Mouse (Mus musculus): ENCODE results near the gene Marf1. TPM values are rescaled to one million over a fixed set of nuclear protein-coding genes. Genes with fewer than 3 reads are reported as not detected.

The Marf1 gene
- 18.6 and 28.5 TPM in 2 replicates for polyA plus RNA-seq (2014; fragmentation: Nextera tagmentation; extraction: Ambion mirVana)

- Histone ChIP-seq H3K4me1 (ENCODE audit: control insufficient read depth, insufficient read depth, low read length) (peaks cover 10% of the 10 kb centered on the region), H3K4me2 (ENCODE audit: low read length) (peak within 1 kb of the TSS; percentile 85), H3K9ac (replicated peaks; ENCODE audit: low read length) (peak within 1 kb of the TSS; percentile 61), H3K9me3 (ENCODE audit: control insufficient read depth, low read length) (no peaks in the 10 kb centered on the region), H3K4me3 (replicated peaks; ENCODE audit: low read depth, low read length) (peak within 1 kb of the TSS; percentile 55), H3K36me3 (ENCODE audit: control insufficient read depth, insufficient read depth, low read length) (no peaks in the 10 kb centered on the region), H3K27ac (replicated peaks; ENCODE audit: low read depth, low read length) (peak within 1 kb of the TSS; percentile 52), H3K27me3 (ENCODE audit: control insufficient read depth, insufficient read depth, low read length) (no peaks in the 10 kb centered on the region)
- DNase-seq = peak; percentile 91
- WGBS = 0% methylated on average over 43 of the region's 43 CpGs
- ATAC-seq (ENCODE audit: low FRiP score, low TSS enrichment) = peak; percentile 73
These were observed at the start of gene Marf1, which contains the start of gene Nde1 for GRCm38 (mm10) chr16:14162988-14163416. Gene Marf1 (minus strand): TSS chr16:14163351. Gene Nde1 (plus strand): TSS chr16:14163275.

- H3K27ac ChIP-seq (replicated peaks; ENCODE audit: low read depth, low read length) = no peak overlapping the region
- ATAC-seq (ENCODE audit: low FRiP score, low TSS enrichment) = no peak
- no peak overlapping the region for H3K9ac ChIP-seq (replicated peaks; ENCODE audit: low read length)
- no peaks in the 10 kb centered on the region for H3K36me3 ChIP-seq (ENCODE audit: control insufficient read depth, insufficient read depth, low read length)
- H3K4me2 ChIP-seq (ENCODE audit: low read length) = no peak overlapping the region
- no peak overlapping the region for H3K4me3 ChIP-seq (replicated peaks; ENCODE audit: low read depth, low read length)
- H3K4me1 ChIP-seq (ENCODE audit: control insufficient read depth, insufficient read depth, low read length) = no peaks in the 10 kb centered on the region
- no peaks in the 10 kb centered on the region for H3K9me3 ChIP-seq (ENCODE audit: control insufficient read depth, low read length)
- DNase-seq = no peak
- 79% methylated on average over 4 of the region's 4 CpGs for WGBS
- no peaks in the 10 kb centered on the region for H3K27me3 ChIP-seq (ENCODE audit: control insufficient read depth, insufficient read depth, low read length)
These were observed 35.6 kb upstream of the Marf1 start for GRCm38 (mm10) chr16:14198798-14199197.

- Histone ChIP-seq H3K9ac (replicated peaks; ENCODE audit: low read length) (no peak overlapping the region), H3K4me1 (ENCODE audit: control insufficient read depth, insufficient read depth, low read length) (no peaks in the 10 kb centered on the region), H3K27ac (replicated peaks; ENCODE audit: low read depth, low read length) (no peak overlapping the region), H3K4me3 (replicated peaks; ENCODE audit: low read depth, low read length) (no peak overlapping the region), H3K36me3 (ENCODE audit: control insufficient read depth, insufficient read depth, low read length) (peaks cover 7% of the 10 kb centered on the region), H3K27me3 (ENCODE audit: control insufficient read depth, insufficient read depth, low read length) (no peaks in the 10 kb centered on the region), H3K9me3 (ENCODE audit: control insufficient read depth, low read length) (no peaks in the 10 kb centered on the region), H3K4me2 (ENCODE audit: low read length) (no peak overlapping the region)
- 27% methylated on average over 1 of the region's 1 CpGs for WGBS
- ATAC-seq (ENCODE audit: low FRiP score, low TSS enrichment) (no peak), DNase-seq (peak; percentile 76)
These were observed 32.3 kb upstream of the Marf1 start for GRCm38 (mm10) chr16:14195427-14195826.

GRCm38 (mm10) chr16:14194164-14194950, 31.2 kb upstream of the Marf1 start:
- Histone ChIP-seq H3K27ac (replicated peaks; ENCODE audit: low read depth, low read length) (no peak overlapping the region), H3K36me3 (ENCODE audit: control insufficient read depth, insufficient read depth, low read length) (peaks cover 7% of the 10 kb centered on the region), H3K9me3 (ENCODE audit: control insufficient read depth, low read length) (no peaks in the 10 kb centered on the region), H3K9ac (replicated peaks; ENCODE audit: low read length) (no peak overlapping the region), H3K4me1 (ENCODE audit: control insufficient read depth, insufficient read depth, low read length) (no peaks in the 10 kb centered on the region), H3K4me2 (ENCODE audit: low read length) (no peak overlapping the region), H3K4me3 (replicated peaks; ENCODE audit: low read depth, low read length) (no peak overlapping the region), H3K27me3 (ENCODE audit: control insufficient read depth, insufficient read depth, low read length) (no peaks in the 10 kb centered on the region)
- no peak for ATAC-seq (ENCODE audit: low FRiP score, low TSS enrichment)
- 56% methylated on average over 9 of the region's 9 CpGs for WGBS
- DNase-seq = no peak

- H3K4me2 ChIP-seq (ENCODE audit: low read length) = no peak overlapping the region
- no peak overlapping the region for H3K4me3 ChIP-seq (replicated peaks; ENCODE audit: low read depth, low read length)
- ATAC-seq (ENCODE audit: low FRiP score, low TSS enrichment) = no peak
- H3K27ac ChIP-seq (replicated peaks; ENCODE audit: low read depth, low read length) = no peak overlapping the region
- no peaks in the 10 kb centered on the region for H3K27me3 ChIP-seq (ENCODE audit: control insufficient read depth, insufficient read depth, low read length)
- no peak for DNase-seq
- H3K9ac ChIP-seq (replicated peaks; ENCODE audit: low read length) = no peak overlapping the region
- no peaks in the 10 kb centered on the region for H3K9me3 ChIP-seq (ENCODE audit: control insufficient read depth, low read length)
- peaks cover 36% of the 10 kb centered on the region for H3K36me3 ChIP-seq (ENCODE audit: control insufficient read depth, insufficient read depth, low read length)
- no peaks in the 10 kb centered on the region for H3K4me1 ChIP-seq (ENCODE audit: control insufficient read depth, insufficient read depth, low read length)
- 94% methylated on average over 5 of the region's 5 CpGs for WGBS
These were observed 22.4 kb upstream of the Marf1 start for GRCm38 (mm10) chr16:14185516-14185915.

GRCm38 (mm10) chr16:14183856-14184255, 20.7 kb upstream of the Marf1 start:
- H3K27ac ChIP-seq (replicated peaks; ENCODE audit: low read depth, low read length) = no peak overlapping the region
- no peak for DNase-seq
- ATAC-seq (ENCODE audit: low FRiP score, low TSS enrichment) = no peak
- no peak overlapping the region for H3K9ac ChIP-seq (replicated peaks; ENCODE audit: low read length)
- peaks cover 36% of the 10 kb centered on the region for H3K36me3 ChIP-seq (ENCODE audit: control insufficient read depth, insufficient read depth, low read length)
- H3K9me3 ChIP-seq (ENCODE audit: control insufficient read depth, low read length) = no peaks in the 10 kb centered on the region
- H3K27me3 ChIP-seq (ENCODE audit: control insufficient read depth, insufficient read depth, low read length) = no peaks in the 10 kb centered on the region
- H3K4me3 ChIP-seq (replicated peaks; ENCODE audit: low read depth, low read length) = no peak overlapping the region
- no peak overlapping the region for H3K4me2 ChIP-seq (ENCODE audit: low read length)
- no peaks in the 10 kb centered on the region for H3K4me1 ChIP-seq (ENCODE audit: control insufficient read depth, insufficient read depth, low read length)
- 75% methylated on average over 1 of the region's 1 CpGs for WGBS

GRCm38 (mm10) chr16:14182360-14182759, 19.2 kb upstream of the Marf1 start:
- Histone ChIP-seq H3K27ac (replicated peaks; ENCODE audit: low read depth, low read length) (no peak overlapping the region), H3K36me3 (ENCODE audit: control insufficient read depth, insufficient read depth, low read length) (peaks cover 28% of the 10 kb centered on the region), H3K9ac (replicated peaks; ENCODE audit: low read length) (no peak overlapping the region), H3K4me2 (ENCODE audit: low read length) (no peak overlapping the region), H3K4me3 (replicated peaks; ENCODE audit: low read depth, low read length) (no peak overlapping the region), H3K27me3 (ENCODE audit: control insufficient read depth, insufficient read depth, low read length) (no peaks in the 10 kb centered on the region), H3K9me3 (ENCODE audit: control insufficient read depth, low read length) (no peaks in the 10 kb centered on the region), H3K4me1 (ENCODE audit: control insufficient read depth, insufficient read depth, low read length) (no peaks in the 10 kb centered on the region)
- DNase-seq = no peak
- WGBS = 95% methylated on average over 5 of the region's 5 CpGs
- ATAC-seq (ENCODE audit: low FRiP score, low TSS enrichment) = no peak

GRCm38 (mm10) chr16:14180163-14180733, 17.1 kb upstream of the Marf1 start:
- DNase-seq (no peak), ATAC-seq (ENCODE audit: low FRiP score, low TSS enrichment) (no peak)
- no peak overlapping the region for H3K4me2 ChIP-seq (ENCODE audit: low read length)
- H3K36me3 ChIP-seq (ENCODE audit: control insufficient read depth, insufficient read depth, low read length) = peaks cover 16% of the 10 kb centered on the region; the same call in 1 of the 2 replicates
- no peaks in the 10 kb centered on the region for H3K27me3 ChIP-seq (ENCODE audit: control insufficient read depth, insufficient read depth, low read length)
- WGBS = 78% methylated on average over 6 of the region's 6 CpGs
- no peaks in the 10 kb centered on the region for H3K9me3 ChIP-seq (ENCODE audit: control insufficient read depth, low read length)
- no peak overlapping the region for H3K4me3 ChIP-seq (replicated peaks; ENCODE audit: low read depth, low read length)
- H3K4me1 ChIP-seq (ENCODE audit: control insufficient read depth, insufficient read depth, low read length) = no peaks in the 10 kb centered on the region
- H3K27ac ChIP-seq (replicated peaks; ENCODE audit: low read depth, low read length) = no peak overlapping the region
- H3K9ac ChIP-seq (replicated peaks; ENCODE audit: low read length) = no peak overlapping the region

GRCm38 (mm10) chr16:14178041-14178440, 14.9 kb upstream of the Marf1 start:
- H3K9ac ChIP-seq (replicated peaks; ENCODE audit: low read length) = no peak overlapping the region
- H3K9me3 ChIP-seq (ENCODE audit: control insufficient read depth, low read length) = no peaks in the 10 kb centered on the region
- peaks cover 14% of the 10 kb centered on the region; the same call in 1 of the 2 replicates for H3K36me3 ChIP-seq (ENCODE audit: control insufficient read depth, insufficient read depth, low read length)
- no peak overlapping the region for H3K27ac ChIP-seq (replicated peaks; ENCODE audit: low read depth, low read length)
- no peaks in the 10 kb centered on the region for H3K4me1 ChIP-seq (ENCODE audit: control insufficient read depth, insufficient read depth, low read length)
- ATAC-seq (ENCODE audit: low FRiP score, low TSS enrichment) = no peak
- 81% methylated on average over 3 of the region's 3 CpGs for WGBS
- no peak overlapping the region for H3K4me3 ChIP-seq (replicated peaks; ENCODE audit: low read depth, low read length)
- no peak for DNase-seq
- H3K4me2 ChIP-seq (ENCODE audit: low read length) = no peak overlapping the region
- no peaks in the 10 kb centered on the region for H3K27me3 ChIP-seq (ENCODE audit: control insufficient read depth, insufficient read depth, low read length)

Measured in midbrain, embryonic 14.5 days (tissue).